Mouse (Mus musculus) kidney, postnatal 0 days (tissue): Measurements from ENCODE around the gene Ampd3. TPM values are rescaled to one million over a fixed set of nuclear protein-coding genes. Genes with fewer than 3 reads are reported as not detected.

Experiments used
- ATAC-seq: fragments of 200-750 bp; cut with Nextera tagmentation; replicated peaks from 2 replicates; pipeline ENCODE4 v1.8.0; 2017; ENCODE audit warnings: low read depth, moderate number of reproducible peaks, moderate TSS enrichment, moderate library complexity; ENCODE audit not compliant: low FRiP score
- DNase-seq: peaks from one replicate; pipeline ENCODE4 v3.0.0-alpha.2; 2016; ENCODE audit warnings: low spot score
- H3K27ac ChIP-seq: fragments of 300-500 bp; sonication (generic); 2 replicates; pipeline ENCODE4 v1.5.1; 2014; ENCODE audit warnings: mild to moderate bottlenecking
- H3K27me3 ChIP-seq: fragments of 300-500 bp; sonication (generic); 2 replicates; pipeline ENCODE4 v1.6.1; 2014; ENCODE audit warnings: low read length, mixed read lengths; ENCODE audit not compliant: insufficient read depth
- H3K36me3 ChIP-seq: fragments of 300-500 bp; sonication (generic); 2 replicates; pipeline ENCODE4 v1.6.1; 2014; ENCODE audit warnings: low read length, mixed read lengths; ENCODE audit not compliant: insufficient read depth
- H3K4me1 ChIP-seq: fragments of 300-500 bp; sonication (generic); replicated peaks from 2 replicates; pipeline ENCODE4 v1.6.1; 2014; ENCODE audit warnings: antibody characterized with exemption, low read length, mixed read lengths; ENCODE audit not compliant: insufficient read depth
- H3K4me2 ChIP-seq: fragments of 300-500 bp; sonication (generic); 2 replicates; pipeline ENCODE4 v1.6.1; 2014; ENCODE audit warnings: mild to moderate bottlenecking, low read length, moderate library complexity, mixed read lengths
- H3K4me3 ChIP-seq: fragments of 300-500 bp; sonication (generic); replicated peaks from 2 replicates; pipeline ENCODE4 v1.5.1; 2014; ENCODE audit warnings: low read depth, low read length
- H3K9ac ChIP-seq: fragments of 300-500 bp; sonication (generic); 2 replicates; pipeline ENCODE4 v1.6.1; 2014; ENCODE audit warnings: low read depth, low read length
- H3K9me3 ChIP-seq: fragments of 300-500 bp; sonication (generic); replicated peaks from 2 replicates; pipeline ENCODE4 v1.6.1; 2016; ENCODE audit warnings: low read length, inconsistent platforms, mixed read lengths
- CTCF ChIP-seq: IDR thresholded peaks from 2 replicates; pipeline ENCODE4 v1.5.1; 2016; ENCODE audit warnings: antibody characterized with exemption, low read depth, mild to moderate bottlenecking, moderate library complexity
- WGBS: fragments of 180-500 bp; shearing (Covaris S2); extraction: QIAGEN DNeasy Blood & Tissue Kit; methylation state at CpG from one replicate; pipeline ENCODE4 v1.1.7; 2014; 5-methylcytosine and 5-hydroxymethylcytosine counted together
- polyA plus RNA-seq: library from polyadenylated mRNA; unstranded; fragments of >200 nt; fragmentation: Nextera tagmentation; extraction: Ambion mirVana; gene quantifications from 2 replicates; pipeline ENCODE4 v1.2.1, GENCODE M21; 2015

Gene Ampd3
- polyA plus RNA-seq, 1 experiment from 2014 or later, result 12.7 TPM

DNA sequence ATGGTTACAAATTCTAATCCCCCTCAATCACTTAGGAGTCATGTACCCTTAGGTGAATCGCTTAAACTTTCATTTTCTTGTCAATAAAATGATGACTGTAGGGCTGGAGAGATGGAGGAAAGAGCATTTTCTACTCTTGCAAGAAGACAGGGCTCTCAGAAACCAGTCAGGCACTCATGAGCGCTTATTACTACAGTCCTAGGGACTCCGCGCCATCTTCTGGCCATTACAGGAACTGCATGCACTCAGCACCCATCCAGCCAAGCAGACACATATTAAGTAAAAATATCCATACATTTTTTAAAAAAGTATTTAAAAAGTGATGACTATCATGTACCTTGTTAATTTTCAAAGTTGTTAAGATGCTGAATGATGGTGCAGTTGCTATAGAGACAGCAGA, 33.0 kb downstream of the Ampd3 start:
- ATAC-seq, result no peak; the same call in 1 of the 2 replicates
- H3K4me2 ChIP-seq, result no peak overlapping the region
- no peak overlapping the region for H3K27ac ChIP-seq
- 2% methylated on average over 4 of the region's 4 CpGs for WGBS
- no peaks in the 10 kb centered on the region; the same call in 1 of the 2 replicates for H3K4me1 ChIP-seq
- 0 out of 2 replicates have a peak, but pooled peaks cover 2% of the 10 kb centered on the region for H3K36me3 ChIP-seq
- no peak overlapping the region for H3K4me3 ChIP-seq
- no peaks in the 10 kb centered on the region for H3K27me3 ChIP-seq
- H3K9ac ChIP-seq, result no peak overlapping the region
- DNase-seq, result peak; percentile 93
- no peaks in the 10 kb centered on the region for H3K9me3 ChIP-seq
- peak; percentile 98 for TF ChIP-seq CTCF

DNA sequence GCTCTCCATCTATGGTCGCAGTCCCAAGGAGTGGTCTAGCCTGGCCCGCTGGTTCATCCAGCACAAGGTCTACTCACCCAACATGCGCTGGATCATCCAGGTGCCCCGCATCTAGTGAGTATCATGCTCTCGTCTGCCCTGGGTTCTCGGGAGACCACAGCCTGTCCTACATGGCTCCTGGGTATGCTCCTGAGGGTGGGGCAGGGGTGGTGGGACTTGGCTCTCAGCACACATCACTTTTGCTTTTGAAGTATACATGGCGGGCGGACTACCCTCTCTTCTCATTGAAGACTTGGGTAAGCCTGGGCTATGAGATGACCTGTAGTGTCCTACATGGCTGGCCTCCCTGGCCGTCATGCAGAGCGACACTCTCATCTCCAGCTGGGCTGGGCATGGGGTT, 35.1 kb downstream of the Ampd3 start:
- 91% methylated on average over 10 of the region's 10 CpGs for WGBS
- no peak overlapping the region for H3K27ac ChIP-seq
- H3K9ac ChIP-seq, result no peak overlapping the region
- ATAC-seq (no peak), DNase-seq (no peak)
- no peak overlapping the region for H3K4me2 ChIP-seq
- no peaks in the 10 kb centered on the region for H3K9me3 ChIP-seq
- 0 out of 2 replicates have a peak, but pooled peaks cover 5% of the 10 kb centered on the region for H3K36me3 ChIP-seq
- no peak overlapping the region for H3K4me3 ChIP-seq
- H3K27me3 ChIP-seq, result no peaks in the 10 kb centered on the region
- TF ChIP-seq CTCF, result no peak
- no peaks in the 10 kb centered on the region; the same call in 1 of the 2 replicates for H3K4me1 ChIP-seq

DNA sequence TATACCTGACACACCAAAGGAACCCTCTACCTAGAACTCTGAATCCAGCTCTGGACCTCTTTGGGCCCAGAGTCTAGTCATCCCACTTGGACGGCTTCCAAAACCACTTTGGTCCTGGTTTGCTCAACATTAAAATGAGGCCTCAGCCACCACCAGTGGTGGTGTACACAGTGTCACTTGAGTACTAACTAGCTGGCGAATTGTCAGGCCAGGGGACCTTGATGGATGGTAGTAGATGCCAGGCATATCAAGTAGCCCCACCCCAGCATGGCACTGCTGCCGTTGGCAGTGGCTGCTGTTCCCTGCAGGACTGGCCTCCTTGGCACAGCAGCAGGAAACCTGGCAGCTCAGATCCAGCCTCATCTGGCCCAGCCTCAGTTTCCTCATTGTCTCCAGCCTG, 36.3 kb downstream of the Ampd3 start:
- ATAC-seq (no peak), DNase-seq (no peak)
- H3K4me1 ChIP-seq, result no peaks in the 10 kb centered on the region
- no peaks in the 10 kb centered on the region for H3K9me3 ChIP-seq
- no peak overlapping the region for H3K27ac ChIP-seq
- H3K27me3 ChIP-seq, result no peaks in the 10 kb centered on the region
- 0 out of 2 replicates have a peak, but pooled peaks cover 5% of the 10 kb centered on the region for H3K36me3 ChIP-seq
- WGBS, result 64% methylated on average over 3 of the region's 3 CpGs
- no peak overlapping the region for H3K4me2 ChIP-seq
- no peak overlapping the region for H3K9ac ChIP-seq
- TF ChIP-seq CTCF, result no peak
- no peak overlapping the region for H3K4me3 ChIP-seq

DNA sequence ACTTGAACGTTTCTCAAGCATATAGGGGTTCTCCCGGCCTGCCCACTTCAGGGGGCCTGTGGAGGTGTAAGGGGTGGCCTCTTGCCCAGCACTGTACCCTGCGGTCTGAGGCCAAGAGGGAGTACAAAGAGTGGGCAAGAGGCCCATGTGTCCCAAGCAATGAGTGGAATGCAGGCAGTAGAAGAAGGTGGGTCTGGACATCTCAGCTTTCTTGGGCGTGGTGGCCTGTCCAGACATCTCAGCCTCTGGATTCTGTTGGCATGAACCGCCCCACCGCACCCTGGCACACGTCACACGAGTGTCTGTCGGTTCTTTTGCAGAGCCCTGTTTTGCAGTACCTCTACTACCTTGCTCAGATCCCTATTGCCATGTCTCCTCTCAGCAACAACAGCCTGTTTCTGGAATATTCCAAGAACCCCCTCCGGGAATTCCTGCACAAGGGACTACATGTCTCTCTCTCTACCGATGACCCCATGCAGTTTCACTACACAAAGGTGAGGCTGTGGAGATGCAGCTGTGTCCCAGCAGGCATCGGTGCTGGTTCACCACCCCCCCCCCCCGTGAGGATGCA, 39.5 kb downstream of the Ampd3 start:
- Histone ChIP-seq H3K27me3 (no peaks in the 10 kb centered on the region), H3K4me3 (no peak overlapping the region), H3K4me2 (no peak overlapping the region), H3K9me3 (no peaks in the 10 kb centered on the region), H3K9ac (no peak overlapping the region), H3K36me3 (0 out of 2 replicates have a peak, but pooled peaks cover 12% of the 10 kb centered on the region), H3K27ac (no peak overlapping the region), H3K4me1 (no peaks in the 10 kb centered on the region)
- ATAC-seq, result no peak
- DNase-seq, result no peak
- TF ChIP-seq CTCF, result no peak
- 87% methylated on average over 13 of the region's 13 CpGs for WGBS

DNA sequence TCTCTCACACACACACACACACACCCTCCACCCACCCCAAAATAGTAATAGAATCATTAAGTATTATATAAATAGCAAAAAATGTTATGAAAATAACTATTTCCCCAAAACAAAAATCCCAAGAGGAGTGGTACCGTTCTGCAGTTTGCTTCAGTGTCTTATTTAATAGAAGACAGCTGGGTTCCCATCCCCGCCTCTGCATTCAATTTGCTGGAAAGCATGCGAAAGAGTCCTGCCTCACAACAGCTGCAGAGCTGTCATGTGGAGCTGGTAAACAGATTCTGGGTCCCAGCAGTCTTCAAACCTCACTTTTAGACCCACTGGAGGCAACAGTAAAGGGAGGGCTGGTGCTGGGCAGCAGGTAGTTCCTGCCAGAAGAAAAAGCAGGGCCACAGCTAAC, 41.0 kb downstream of the Ampd3 start:
- Histone ChIP-seq H3K36me3 (0 out of 2 replicates have a peak, but pooled peaks cover 15% of the 10 kb centered on the region), H3K27ac (no peak overlapping the region), H3K9me3 (no peaks in the 10 kb centered on the region), H3K27me3 (no peaks in the 10 kb centered on the region), H3K9ac (no peak overlapping the region), H3K4me3 (no peak overlapping the region), H3K4me2 (no peak overlapping the region), H3K4me1 (no peaks in the 10 kb centered on the region)
- 48% methylated on average over 3 of the region's 3 CpGs for WGBS
- TF ChIP-seq CTCF, result no peak
- ATAC-seq (no peak), DNase-seq (peak; percentile 45)

DNA sequence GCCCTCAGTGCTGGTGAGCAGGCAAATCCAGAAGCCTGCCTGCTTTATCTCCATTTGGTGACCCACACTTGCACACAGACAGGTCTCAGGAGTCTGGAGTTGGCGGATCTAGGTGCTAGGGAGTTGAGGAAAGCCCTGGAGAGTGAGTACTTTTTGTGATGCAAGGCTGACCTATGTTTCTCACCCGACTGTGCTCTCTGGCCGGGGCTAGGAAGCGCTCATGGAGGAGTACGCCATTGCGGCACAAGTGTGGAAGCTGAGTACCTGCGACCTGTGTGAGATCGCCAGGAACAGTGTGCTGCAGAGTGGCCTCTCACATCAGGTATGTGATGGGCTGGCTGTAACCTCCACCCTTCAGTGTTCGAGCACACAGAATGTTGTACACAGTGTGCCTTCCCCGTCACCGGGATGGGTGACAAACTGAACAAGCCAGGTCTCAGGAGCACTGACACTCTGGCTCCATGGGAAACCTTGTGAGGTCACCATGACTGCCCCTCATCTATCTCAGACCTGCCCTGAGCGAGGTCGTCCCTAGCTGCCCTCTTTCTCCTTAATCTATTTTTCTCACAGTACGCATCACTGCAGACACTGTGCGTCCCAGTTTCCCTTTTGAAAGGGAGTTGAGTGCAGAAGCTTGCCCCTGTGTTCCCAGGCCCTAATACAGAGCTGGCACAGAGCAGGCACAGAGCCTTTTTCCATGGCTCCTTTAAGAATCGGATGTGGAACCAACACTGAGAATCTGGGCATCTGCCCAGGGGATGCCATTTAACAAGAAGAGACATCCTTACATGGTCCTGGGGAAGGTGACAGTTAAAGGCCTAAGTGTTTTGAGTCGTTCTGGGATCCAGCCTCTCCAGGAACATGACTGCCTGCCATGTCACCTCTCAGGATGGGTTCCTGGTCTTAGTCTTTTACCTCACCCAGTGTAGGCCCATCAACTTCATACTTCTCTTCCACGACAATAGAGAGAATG, 41.9 kb downstream of the Ampd3 start:
- no peak for ATAC-seq
- H3K27ac ChIP-seq, result no peak overlapping the region
- TF ChIP-seq CTCF, result no peak

More for the DNA sequence above, 41.9 kb downstream of the Ampd3 start:
- Histone ChIP-seq H3K36me3 (0 out of 2 replicates have a peak, but pooled peaks cover 15% of the 10 kb centered on the region), H3K9ac (no peak overlapping the region), H3K27me3 (no peaks in the 10 kb centered on the region), H3K4me1 (no peaks in the 10 kb centered on the region), H3K4me2 (no peak overlapping the region), H3K4me3 (no peak overlapping the region), H3K9me3 (no peaks in the 10 kb centered on the region)
- 83% methylated on average over 18 of the region's 18 CpGs for WGBS
- DNase-seq, result no peak
